Mouse (Mus musculus) Patski (cell line): ENCODE measurements around the gene Vpreb1. TPM values are rescaled to one million over a fixed set of nuclear protein-coding genes. Genes with fewer than 3 reads are reported as not detected.
A peak's percentile ranks its signal among the peaks of the same experiment; 100 is the strongest.

Experiments
- ATAC-seq: fragments of 100-300 bp; one replicate; pipeline ENCODE4 v1.8.0; 2021
- CTCF ChIA-PET: fragments of 350-600 bp; sonication (Branson Sonifier 250); formaldehyde crosslinking; loops from one replicate; lab custom pipeline; 2022; ENCODE audit warnings: inconsistent platforms; lab: Charles Lee
- POLR2A ChIA-PET: fragments of 350-600 bp; sonication (Branson Sonifier 250); formaldehyde crosslinking; loops from one replicate; lab custom pipeline; 2022; ENCODE audit warnings: antibody characterized with exemption, inconsistent platforms; lab: Charles Lee
- DNase-seq: peaks from one replicate; pipeline ENCODE4 v3.0.0-alpha.2; 2011; ENCODE audit warnings: low read depth, low spot score
- H3K27me3 ChIP-seq: fragments of 371-371 bp; one replicate; pipeline ENCODE4 v1.5.1; 2021
- CTCF ChIP-seq: fragments of 100-300 bp; IDR thresholded peaks from one replicate; pipeline ENCODE4 v1.5.1; 2021
- in situ Hi-C: fragments of 300-500 bp; cut with MboI; formaldehyde crosslinking; loops from 3 replicates; pipeline ENCODE4 v1.11.1; 2018; ENCODE audit warnings: low pct_unique_long_range_greater_than_20kb, mixed read lengths
- polyA plus RNA-seq: library from polyadenylated mRNA; unstranded; gene quantifications from one replicate; pipeline ENCODE4 v1.2.3, GENCODE M21; 2021

Gene Vpreb1
- polyA plus RNA-seq, 1 experiment from 2014 or later = 0.56 TPM

GRCm38 (mm10) chr16:16855541-16855940 lies 15.1 kb downstream of the Vpreb1 start:
- ATAC-seq = no peak
- in situ Hi-C loops = loop anchor here (25.0 kb wide), 1 partner anchor 1132 kb away; the partner anchor contains the start of gene Vpreb2
- CTCF ChIA-PET = interaction anchor here (1.1 to 2.5 kb wide), 6 partner anchors 9 to 56 kb away, joined by 3 to 10 read pairs (median 4); partner anchors contain the start of genes Igll1, Top3b and Vpreb1
- no peaks in the 10 kb centered on the region for H3K27me3 ChIP-seq
- no peak for TF ChIP-seq CTCF
- no peak for DNase-seq
- POLR2A ChIA-PET = no interaction called here

GRCm38 (mm10) chr16:16854836-16855235 lies 15.8 kb downstream of the Vpreb1 start:
- POLR2A ChIA-PET = no interaction called here
- in situ Hi-C loops = loop anchor here (25.0 kb wide), 1 partner anchor 1132 kb away; the partner anchor contains the start of gene Vpreb2
- TF ChIP-seq CTCF = peak; percentile 79
- CTCF ChIA-PET = interaction anchor here (1.1 to 2.5 kb wide), 6 partner anchors 9 to 57 kb away, joined by 3 to 10 read pairs (median 4); partner anchors contain the start of genes Igll1, Top3b and Vpreb1
- DNase-seq (no peak), ATAC-seq (peak; percentile 80)
- peaks cover 6% of the 10 kb centered on the region for H3K27me3 ChIP-seq

GRCm38 (mm10) chr16:16852411-16852810 lies 18.2 kb downstream of the Vpreb1 start:
- DNase-seq = no peak
- POLR2A ChIA-PET = no interaction called here
- in situ Hi-C loops = loop anchor here (25.0 kb wide), 1 partner anchor 1135 kb away; the partner anchor contains the start of gene Vpreb2

GRCm38 (mm10) chr16:16849196-16849595 lies 21.4 kb downstream of the Vpreb1 start:
- POLR2A ChIA-PET = no interaction called here
- DNase-seq (no peak), ATAC-seq (no peak)
- CTCF ChIA-PET = no interaction called here
- H3K27me3 ChIP-seq = peaks cover 30% of the 10 kb centered on the region
- TF ChIP-seq CTCF = peak; percentile 39
- in situ Hi-C loops = no loop called here

More at GRCm38 (mm10) chr16:16852411-16852810, 18.2 kb downstream of the Vpreb1 start:
- ATAC-seq = no peak
- CTCF ChIA-PET = interaction anchor here (2.0 kb wide), 1 partner anchor 12 kb away, joined by 6 read pairs; the partner anchor contains the start of gene Igll1
- no peak for TF ChIP-seq CTCF
- H3K27me3 ChIP-seq = peaks cover 8% of the 10 kb centered on the region

GRCm38 (mm10) chr16:16829671-16830070 lies 41.0 kb downstream of the Vpreb1 start:
- in situ Hi-C loops = no loop called here
- ATAC-seq (no peak), DNase-seq (no peak)
- POLR2A ChIA-PET = no interaction called here
- H3K27me3 ChIP-seq = peaks cover 9% of the 10 kb centered on the region
- peak; percentile 1 for TF ChIP-seq CTCF
- CTCF ChIA-PET = no interaction called here

GRCm38 (mm10) chr16:16828757-16829615 lies 41.7 kb downstream of the Vpreb1 start, which contains the start of gene Spag6l:
Gene Spag6l (minus strand): TSS chr16:16829456.
- POLR2A ChIA-PET = no interaction called here

GRCm38 (mm10) chr16:16826223-16826622 lies 44.4 kb downstream of the Vpreb1 start:
- in situ Hi-C loops = no loop called here
- TF ChIP-seq CTCF = no peak
- ChIA-PET POLR2A (no interaction called here), CTCF (no interaction called here)
- ATAC-seq (no peak), DNase-seq (no peak)
- peaks cover 24% of the 10 kb centered on the region for H3K27me3 ChIP-seq

More at GRCm38 (mm10) chr16:16828757-16829615, 41.7 kb downstream of the Vpreb1 start, which contains the start of gene Spag6l:
- DNase-seq (no peak), ATAC-seq (peak; percentile 39)
- CTCF ChIA-PET = no interaction called here
- in situ Hi-C loops = no loop called here
- H3K27me3 ChIP-seq = peaks cover 10% of the 10 kb centered on the region
- peak; percentile 60 for TF ChIP-seq CTCF

GRCm38 (mm10) chr16:16825476-16825875 lies 45.2 kb downstream of the Vpreb1 start:
- ATAC-seq = no peak
- H3K27me3 ChIP-seq = peaks cover 22% of the 10 kb centered on the region
- DNase-seq = no peak
- ChIA-PET CTCF (no interaction called here), POLR2A (no interaction called here)
- in situ Hi-C loops = no loop called here
- no peak for TF ChIP-seq CTCF

Other genes starting within 250 kb of the Vpreb1 start
- not detected for gene Olfr19, start 194.4 kb downstream of the Vpreb1 start, polyA plus RNA-seq
- 0.08 TPM for gene Spag6l, start 41.4 kb downstream of the Vpreb1 start, polyA plus RNA-seq
- not detected for gene Igll1, start 6.9 kb downstream of the Vpreb1 start, polyA plus RNA-seq
- 83.3 TPM for gene Top3b, start 107 bp downstream of the Vpreb1 start, polyA plus RNA-seq
- gene Ppm1f, start 25.6 kb upstream of the Vpreb1 start, polyA plus RNA-seq = 36.2 TPM
- 142 TPM for gene Mapk1, start 112.5 kb upstream of the Vpreb1 start, polyA plus RNA-seq
- gene Ypel1, start 198.9 kb upstream of the Vpreb1 start, polyA plus RNA-seq = 3.8 TPM
- gene Ppil2, start 240.4 kb upstream of the Vpreb1 start, polyA plus RNA-seq = 77.7 TPM